Mouse (Mus musculus) hindbrain, embryonic 13.5 days (tissue): Measurements from ENCODE around the gene Hsbp1. TPM values are rescaled to one million over a fixed set of nuclear protein-coding genes. Genes with fewer than 3 reads are reported as not detected.
"Not testable (repeated sequence)": the region's sequence is repeated elsewhere in the genome, so short reads cannot be mapped to it uniquely, and the experiment has no call there.

Source experiments
- ATAC-seq: fragments of 200-750 bp; cut with Nextera tagmentation; 2 replicates; pipeline ENCODE4 v1.8.0; 2017; ENCODE audit warnings: moderate TSS enrichment; ENCODE audit not compliant: low FRiP score
- H3K27ac ChIP-seq: fragments of 300-500 bp; sonication (generic); 2 replicates; pipeline ENCODE4 v1.5.1; 2015; ENCODE audit warnings: inconsistent platforms, mild to moderate bottlenecking, moderate library complexity
- H3K27me3 ChIP-seq: fragments of 300-500 bp; sonication (generic); 2 replicates; pipeline ENCODE4 v1.6.1; 2015; ENCODE audit warnings: mild to moderate bottlenecking, inconsistent platforms
- H3K36me3 ChIP-seq: fragments of 300-500 bp; sonication (generic); 2 replicates; pipeline ENCODE4 v1.6.1; 2015; ENCODE audit warnings: mild to moderate bottlenecking, inconsistent platforms
- H3K4me1 ChIP-seq: fragments of 300-500 bp; sonication (generic); replicated peaks from 2 replicates; pipeline ENCODE4 v1.6.1; 2015; ENCODE audit warnings: inconsistent platforms
- H3K4me2 ChIP-seq: fragments of 300-500 bp; sonication (generic); 2 replicates; pipeline ENCODE4 v1.6.1; 2015; ENCODE audit warnings: inconsistent platforms, mild to moderate bottlenecking, moderate library complexity
- H3K4me3 ChIP-seq: fragments of 300-500 bp; sonication (generic); 2 replicates; pipeline ENCODE4 v1.5.1; 2015; ENCODE audit warnings: mild to moderate bottlenecking, inconsistent platforms
- H3K9ac ChIP-seq: fragments of 300-500 bp; sonication (generic); 2 replicates; pipeline ENCODE4 v1.6.1; 2015; ENCODE audit warnings: mild to moderate bottlenecking, inconsistent platforms
- H3K9me3 ChIP-seq: fragments of 300-500 bp; sonication (generic); 2 replicates; pipeline ENCODE4 v1.6.1; 2016; ENCODE audit warnings: inconsistent platforms
- WGBS: fragments of 180-500 bp; shearing (Covaris S2); methylation state at CpG from one replicate; pipeline ENCODE4 v1.1.7; 2015; 5-methylcytosine and 5-hydroxymethylcytosine counted together
- polyA plus RNA-seq: library from polyadenylated mRNA; unstranded; fragments of >200 nt; fragmentation: Nextera tagmentation; extraction: Ambion mirVana; gene quantifications from 2 replicates; pipeline ENCODE4 v1.2.1, GENCODE M21; 2015

The Hsbp1 gene
- 623 and 628 TPM in 2 replicates for polyA plus RNA-seq

DNA sequence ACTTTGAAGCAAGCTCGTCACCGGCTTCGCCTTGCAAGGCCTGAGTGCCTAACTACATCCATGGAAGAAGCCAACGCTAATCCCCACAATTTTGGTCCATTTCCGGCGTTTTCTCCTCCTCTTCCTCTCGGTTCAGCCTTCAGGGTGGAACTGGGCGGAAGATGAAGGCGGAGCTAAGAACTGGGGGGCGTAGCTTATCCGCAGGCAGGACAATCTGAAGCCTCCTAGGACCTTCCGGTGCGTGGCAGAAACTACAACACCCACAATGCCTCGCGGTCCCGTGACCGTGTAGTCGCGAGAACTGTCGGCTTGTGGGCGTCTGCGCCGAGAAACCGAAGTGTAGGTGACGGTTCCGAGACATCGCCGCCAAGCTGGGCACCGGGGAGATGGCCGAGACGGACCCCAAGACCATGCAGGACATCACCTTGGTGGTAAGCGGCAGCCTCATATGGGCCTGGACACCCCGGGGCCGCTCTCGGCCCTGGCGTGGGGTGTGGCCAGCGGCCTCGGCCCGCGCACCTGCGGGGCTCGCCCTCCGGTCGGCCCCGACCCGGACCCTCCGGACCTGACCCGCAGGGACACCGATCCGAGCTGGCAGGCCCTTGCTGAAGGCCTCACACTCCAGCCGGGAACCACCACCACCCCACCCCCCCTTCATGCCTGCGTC is at the start of gene Hsbp1:
Gene Hsbp1 (plus strand): TSS at position 299 of the 667 bp plus-strand sequence.
- Histone ChIP-seq H3K4me2 (peak within 1 kb of the TSS; percentile 73), H3K9ac (peak within 1 kb of the TSS; percentile 99), H3K4me3 (peak within 1 kb of the TSS; percentile 98), H3K27ac (peak within 1 kb of the TSS; percentile 82), H3K27me3 (peaks cover 18% of the 10 kb centered on the region; the same call in 1 of the 2 replicates), H3K36me3 (peaks cover 30% of the 10 kb centered on the region), H3K9me3 (no peaks in the 10 kb centered on the region), H3K4me1 (peaks cover 14% of the 10 kb centered on the region)
- WGBS: 3% methylated on average over 52 of the region's 52 CpGs
- ATAC-seq: peak; percentile 98

- 84% methylated on average over 13 of the region's 13 CpGs for WGBS
Measured at GRCm38 (mm10) chr8:119295477-119295876, 48.8 kb upstream of the Hsbp1 start.

DNA sequence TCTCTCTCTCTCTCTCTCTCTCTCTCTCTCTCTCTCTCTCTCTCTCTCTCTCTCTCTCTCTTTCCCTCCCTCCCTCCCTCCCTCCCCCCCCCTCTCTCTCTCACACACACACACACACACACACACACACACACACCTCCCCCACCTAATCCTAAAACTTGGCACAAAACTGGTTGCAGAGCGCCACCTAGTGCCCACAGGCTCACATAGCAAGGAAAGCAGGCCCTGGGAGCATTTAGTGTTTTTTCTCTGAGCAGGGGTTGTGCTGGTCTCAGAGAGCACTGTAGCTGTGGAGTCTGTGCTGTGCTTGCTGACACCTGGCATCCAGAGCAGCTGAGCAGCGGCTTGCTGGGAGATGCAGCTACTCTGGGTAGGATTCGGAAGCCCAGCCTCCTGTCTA is 46.5 kb upstream of the Hsbp1 start:
- H3K9me3 ChIP-seq, H3K4me2 ChIP-seq, H3K4me1 ChIP-seq, H3K9ac ChIP-seq, H3K36me3 ChIP-seq, H3K4me3 ChIP-seq, H3K27ac ChIP-seq, H3K27me3 ChIP-seq, ATAC-seq: not testable (repeated sequence)
- 29% methylated on average over 3 of the region's 3 CpGs for WGBS

More at GRCm38 (mm10) chr8:119295477-119295876, 48.8 kb upstream of the Hsbp1 start:
- Histone ChIP-seq H3K9me3 (no peaks in the 10 kb centered on the region), H3K36me3 (no peaks in the 10 kb centered on the region), H3K9ac (no peak overlapping the region), H3K4me1 (no peaks in the 10 kb centered on the region), H3K27me3 (no peaks in the 10 kb centered on the region), H3K4me3 (no peak overlapping the region), H3K4me2 (no peak overlapping the region), H3K27ac (no peak overlapping the region)
- no peak for ATAC-seq

DNA sequence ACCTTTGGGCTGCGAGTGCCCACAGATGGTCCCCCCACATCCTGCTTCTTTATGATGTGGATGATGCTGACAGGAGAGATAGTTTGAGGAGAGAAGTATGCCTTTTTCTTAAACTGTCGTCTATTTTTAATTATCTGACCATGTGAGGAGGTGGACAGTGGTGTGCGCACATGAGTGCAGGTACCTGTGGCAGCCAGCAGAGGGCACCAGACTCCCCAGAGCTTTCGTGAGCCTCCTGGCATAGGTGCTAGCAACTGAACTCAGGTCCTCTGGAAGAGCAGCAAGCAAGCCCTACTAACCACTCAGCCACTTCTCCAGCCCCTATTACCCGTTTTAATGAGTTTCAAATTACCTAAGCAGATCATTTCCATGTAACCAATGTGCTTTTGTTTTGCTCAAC is 44.0 kb upstream of the Hsbp1 start:
- H3K9ac ChIP-seq: no peak overlapping the region
- H3K27ac ChIP-seq: no peak overlapping the region
- WGBS: 92% methylated on average over 5 of the region's 5 CpGs
- no peak for ATAC-seq
- no peak overlapping the region for H3K4me2 ChIP-seq
- no peaks in the 10 kb centered on the region for H3K9me3 ChIP-seq
- no peaks in the 10 kb centered on the region for H3K27me3 ChIP-seq
- no peaks in the 10 kb centered on the region for H3K36me3 ChIP-seq
- H3K4me3 ChIP-seq: no peak overlapping the region
- H3K4me1 ChIP-seq: no peaks in the 10 kb centered on the region

DNA sequence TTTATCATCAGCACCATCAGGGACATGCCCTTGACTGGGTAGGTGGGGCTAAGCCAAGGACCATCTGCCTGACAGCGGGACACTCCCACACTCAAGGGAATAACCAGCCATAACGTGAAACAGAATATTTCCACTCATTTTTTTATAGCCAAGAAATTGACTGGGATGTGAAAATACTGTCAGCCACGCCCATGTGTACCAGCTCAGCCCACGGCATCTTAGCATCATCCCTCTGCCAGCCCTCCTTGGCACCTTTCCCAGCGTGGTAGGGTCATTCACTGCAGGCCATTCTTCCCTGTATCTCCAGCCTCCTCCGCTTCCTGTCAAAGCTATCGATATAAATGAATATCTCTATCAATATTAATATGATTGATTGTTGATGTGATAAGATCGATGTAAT is 40.1 kb upstream of the Hsbp1 start:
- H3K9me3 ChIP-seq: no peaks in the 10 kb centered on the region
- H3K4me2 ChIP-seq: no peak overlapping the region
- ATAC-seq: no peak
- WGBS: 85% methylated on average over 8 of the region's 8 CpGs
- no peaks in the 10 kb centered on the region for H3K27me3 ChIP-seq
- no peaks in the 10 kb centered on the region for H3K4me1 ChIP-seq
- H3K36me3 ChIP-seq: no peaks in the 10 kb centered on the region
- H3K4me3 ChIP-seq: no peak overlapping the region
- H3K27ac ChIP-seq: no peak overlapping the region
- no peak overlapping the region for H3K9ac ChIP-seq

DNA sequence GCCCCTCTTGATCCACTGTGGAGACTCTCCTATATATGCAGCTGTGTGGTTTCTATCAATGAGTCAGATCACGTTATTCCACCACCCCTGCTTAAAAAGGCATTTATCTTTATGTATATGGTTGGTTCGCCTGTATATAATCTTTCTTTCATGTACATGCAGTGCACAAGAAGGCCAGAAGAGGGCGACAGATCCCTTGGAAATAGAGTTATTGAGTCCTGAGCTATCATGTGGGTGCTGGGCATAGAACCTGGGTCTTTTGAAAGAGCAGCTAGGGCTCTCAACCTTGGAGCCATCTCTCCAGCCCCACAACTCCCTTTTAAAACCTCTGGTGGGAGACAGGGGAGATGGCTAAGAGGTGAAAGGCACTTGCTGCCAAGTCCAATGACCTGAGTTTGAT is 32.9 kb upstream of the Hsbp1 start:
- Histone ChIP-seq H3K9me3 (no peaks in the 10 kb centered on the region), H3K27ac (no peak overlapping the region), H3K4me1 (no peaks in the 10 kb centered on the region), H3K27me3 (0 out of 2 replicates have a peak, but pooled peaks cover 3% of the 10 kb centered on the region), H3K9ac (no peak overlapping the region), H3K4me2 (no peak overlapping the region), H3K36me3 (no peaks in the 10 kb centered on the region), H3K4me3 (no peak overlapping the region)
- 35% methylated on average over 3 of the region's 3 CpGs for WGBS
- ATAC-seq: no peak

GRCm38 (mm10) chr8:119323215-119323614 is 21.1 kb upstream of the Hsbp1 start:
- no peaks in the 10 kb centered on the region for H3K27me3 ChIP-seq
- no peak overlapping the region for H3K9ac ChIP-seq
- no peaks in the 10 kb centered on the region for H3K36me3 ChIP-seq
- 61% methylated on average over 6 of the region's 6 CpGs for WGBS
- H3K4me1 ChIP-seq: no peaks in the 10 kb centered on the region
- no peak for ATAC-seq
- no peak overlapping the region for H3K4me2 ChIP-seq
- no peak overlapping the region for H3K27ac ChIP-seq
- H3K4me3 ChIP-seq: no peak overlapping the region
- no peaks in the 10 kb centered on the region; the same call in 1 of the 2 replicates for H3K9me3 ChIP-seq

DNA sequence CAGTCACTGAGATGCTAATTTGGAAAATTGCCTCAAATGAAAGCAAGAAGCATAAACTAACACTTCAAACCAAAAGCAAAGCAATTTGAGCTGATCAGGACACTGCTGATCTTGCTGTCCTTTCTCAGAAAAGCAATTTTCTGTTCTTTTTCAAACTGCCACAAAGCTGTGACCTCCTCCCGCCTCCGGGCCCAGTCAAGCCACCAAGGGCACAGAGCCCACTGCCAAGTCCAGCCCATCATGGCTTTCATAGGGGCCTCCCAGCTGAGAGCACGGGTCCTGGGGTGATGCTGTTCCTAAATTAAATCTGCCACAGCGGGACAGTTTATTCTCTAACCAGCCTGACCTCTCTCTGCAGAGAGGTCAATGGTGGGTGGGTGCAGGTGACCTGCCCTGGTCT is 4.7 kb upstream of the Hsbp1 start:
- Histone ChIP-seq H3K9ac (no peak overlapping the region), H3K9me3 (peaks cover 7% of the 10 kb centered on the region; the same call in 1 of the 2 replicates), H3K36me3 (no peaks in the 10 kb centered on the region), H3K4me3 (no peak overlapping the region), H3K27me3 (peaks cover 21% of the 10 kb centered on the region; the same call in 1 of the 2 replicates), H3K4me1 (peaks cover 5% of the 10 kb centered on the region; the same call in 1 of the 2 replicates), H3K27ac (no peak overlapping the region), H3K4me2 (no peak overlapping the region)
- no peak for ATAC-seq
- WGBS: 82% methylated on average over 4 of the region's 4 CpGs

GRCm38 (mm10) chr8:119343606-119344005 is 682 bp upstream of the Hsbp1 start:
- Histone ChIP-seq H3K36me3 (peaks cover 23% of the 10 kb centered on the region), H3K27me3 (peaks cover 20% of the 10 kb centered on the region; the same call in 1 of the 2 replicates), H3K9ac (no peak overlapping the region), H3K4me1 (peaks cover 14% of the 10 kb centered on the region), H3K4me2 (peak overlapping the region; percentile 73), H3K27ac (peak overlapping the region; percentile 75), H3K9me3 (peaks cover 2% of the 10 kb centered on the region; the same call in 1 of the 2 replicates), H3K4me3 (peak overlapping the region; percentile 98)
- 80% methylated on average over 3 of the region's 3 CpGs for WGBS
- no peak; the same call in 1 of the 2 replicates for ATAC-seq

- ATAC-seq: no peak
- Histone ChIP-seq H3K27ac (no peak overlapping the region), H3K9me3 (no peaks in the 10 kb centered on the region), H3K4me3 (peak overlapping the region; percentile 98), H3K4me2 (peak overlapping the region; percentile 73), H3K4me1 (peaks cover 14% of the 10 kb centered on the region), H3K27me3 (peaks cover 18% of the 10 kb centered on the region; the same call in 1 of the 2 replicates), H3K9ac (peak overlapping the region; percentile 99), H3K36me3 (peaks cover 36% of the 10 kb centered on the region)
- WGBS: 57% methylated on average over 22 of the region's 22 CpGs
Measured at GRCm38 (mm10) chr8:119345029-119345682, 868 bp downstream of the Hsbp1 start.

GRCm38 (mm10) chr8:119345683-119346075 is 1.4 kb downstream of the Hsbp1 start:
- 86% methylated on average over 15 of the region's 15 CpGs for WGBS
- ATAC-seq: no peak
- H3K4me3 ChIP-seq: peak overlapping the region; percentile 98
- peaks cover 14% of the 10 kb centered on the region for H3K4me1 ChIP-seq
- peaks cover 18% of the 10 kb centered on the region; the same call in 1 of the 2 replicates for H3K27me3 ChIP-seq
- H3K9me3 ChIP-seq: no peaks in the 10 kb centered on the region
- H3K36me3 ChIP-seq: peaks cover 39% of the 10 kb centered on the region
- H3K9ac ChIP-seq: no peak overlapping the region
- no peak overlapping the region for H3K27ac ChIP-seq
- H3K4me2 ChIP-seq: peak overlapping the region; percentile 73

GRCm38 (mm10) chr8:119351647-119352046 is 7.4 kb downstream of the Hsbp1 start:
- H3K36me3 ChIP-seq: peaks cover 48% of the 10 kb centered on the region
- H3K27me3 ChIP-seq: no peaks in the 10 kb centered on the region
- ATAC-seq: no peak
- H3K9me3 ChIP-seq: no peaks in the 10 kb centered on the region
- no peak overlapping the region for H3K27ac ChIP-seq
- no peak overlapping the region for H3K4me3 ChIP-seq
- H3K4me2 ChIP-seq: no peak overlapping the region
- no peaks in the 10 kb centered on the region; the same call in 1 of the 2 replicates for H3K4me1 ChIP-seq
- WGBS: 94% methylated on average over 19 of the region's 19 CpGs
- no peak overlapping the region for H3K9ac ChIP-seq
